Mouse (Mus musculus) heart, postnatal 0 days (tissue): ENCODE measurements around the gene Tor4a. TPM values are rescaled to one million over a fixed set of nuclear protein-coding genes. Genes with fewer than 3 reads are reported as not detected.

Source experiments
- ATAC-seq: fragments of 200-750 bp; cut with Nextera tagmentation; 2 replicates; pipeline ENCODE4 v1.8.0; 2017; ENCODE audit warnings: low read depth, moderate number of reproducible peaks, moderate library complexity; ENCODE audit not compliant: insufficient read depth
- DNase-seq: peaks from one replicate; pipeline ENCODE4 v3.0.0-alpha.2; 2016; ENCODE audit warnings: low spot score
- H3K27ac ChIP-seq: fragments of 300-500 bp; sonication (generic); 2 replicates; pipeline ENCODE4 v1.5.1; 2014; ENCODE audit warnings: low read depth, mild to moderate bottlenecking
- H3K27me3 ChIP-seq: fragments of 300-500 bp; sonication (generic); 2 replicates; pipeline ENCODE4 v1.6.1; 2014; ENCODE audit warnings: low read length, mixed read lengths; ENCODE audit not compliant: control insufficient read depth, insufficient read depth
- H3K36me3 ChIP-seq: fragments of 300-500 bp; sonication (generic); replicated peaks from 2 replicates; pipeline ENCODE4 v1.6.1; 2014; ENCODE audit warnings: low read length, mixed read lengths; ENCODE audit not compliant: control insufficient read depth, insufficient read depth
- H3K4me1 ChIP-seq: fragments of 300-500 bp; sonication (generic); 2 replicates; pipeline ENCODE4 v1.6.1; 2014; ENCODE audit warnings: antibody characterized with exemption; ENCODE audit not compliant: control insufficient read depth, insufficient read depth
- H3K4me2 ChIP-seq: fragments of 300-500 bp; sonication (generic); 2 replicates; pipeline ENCODE4 v1.6.1; 2014; ENCODE audit warnings: low read depth, mild to moderate bottlenecking, low read length, moderate library complexity
- H3K4me3 ChIP-seq: fragments of 300-500 bp; sonication (generic); 2 replicates; pipeline ENCODE4 v1.5.1; 2014; ENCODE audit warnings: low read depth, low read length
- H3K9ac ChIP-seq: fragments of 300-500 bp; sonication (generic); replicated peaks from 2 replicates; pipeline ENCODE4 v1.6.1; 2014; ENCODE audit warnings: low read depth, low read length, mixed read lengths
- H3K9me3 ChIP-seq: fragments of 300-500 bp; sonication (generic); replicated peaks from 2 replicates; pipeline ENCODE4 v1.6.1; 2016; ENCODE audit warnings: low read length; ENCODE audit not compliant: control insufficient read depth
- CTCF ChIP-seq: IDR thresholded peaks from 2 replicates; pipeline ENCODE4 v1.5.1; 2016; ENCODE audit warnings: antibody characterized with exemption, control low read depth, low read depth
- EP300 ChIP-seq: IDR thresholded peaks from 2 replicates; pipeline ENCODE4 v1.6.1; 2016; ENCODE audit warnings: antibody characterized with exemption, low read depth
- WGBS: fragments of 180-500 bp; shearing (Covaris S2); extraction: QIAGEN DNeasy Blood & Tissue Kit; methylation state at CpG from one replicate; pipeline ENCODE4 v1.1.7; 2014; 5-methylcytosine and 5-hydroxymethylcytosine counted together
- polyA plus RNA-seq: library from polyadenylated mRNA; unstranded; fragments of >200 nt; fragmentation: Nextera tagmentation; extraction: Ambion mirVana; gene quantifications from 2 replicates; pipeline ENCODE4 v1.2.1, GENCODE M21; 2015
- total RNA-seq: library from RNA; depleted of rRNA; stranded (reverse); fragments of >200 nt; gene quantifications from 2 replicates; pipeline ENCODE4 v1.2.3, GENCODE M21; 2014; ENCODE audit warnings: low replicate concordance

Tor4a gene
- total and polyA plus RNA-seq, 2 experiments from 2014 or later = 4.4 to 8.6 TPM

DNA sequence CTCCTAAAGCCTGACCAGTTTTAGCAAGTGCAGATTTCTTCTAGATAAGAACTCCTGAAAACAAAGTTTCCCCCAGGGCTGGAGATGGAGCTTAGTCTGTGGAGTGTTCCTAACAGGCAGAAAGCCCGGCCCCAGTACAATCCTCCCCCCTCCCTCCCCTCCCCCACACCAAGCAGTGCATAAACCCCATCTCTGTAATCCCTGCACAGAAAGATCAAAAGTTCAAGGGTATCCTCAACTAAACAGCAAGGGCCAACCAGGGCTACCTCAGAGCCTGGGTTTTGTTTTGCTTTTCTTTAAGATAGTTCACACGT is 28.1 kb downstream of the Tor4a start:
- no peak for DNase-seq
- no peaks in the 10 kb centered on the region for H3K9me3 ChIP-seq
- H3K4me3 ChIP-seq = peak overlapping the region; percentile 49
- ATAC-seq = no peak
- peak overlapping the region; percentile 46 for H3K9ac ChIP-seq
- peak overlapping the region; percentile 74 for H3K4me2 ChIP-seq
- H3K36me3 ChIP-seq = no peaks in the 10 kb centered on the region
- 23% methylated on average over 2 of the region's 2 CpGs for WGBS
- H3K27ac ChIP-seq = peak overlapping the region; percentile 58
- peaks cover 29% of the 10 kb centered on the region for H3K4me1 ChIP-seq
- no peaks in the 10 kb centered on the region for H3K27me3 ChIP-seq
- TF ChIP-seq CTCF = no peak
- no peak for TF ChIP-seq EP300

DNA sequence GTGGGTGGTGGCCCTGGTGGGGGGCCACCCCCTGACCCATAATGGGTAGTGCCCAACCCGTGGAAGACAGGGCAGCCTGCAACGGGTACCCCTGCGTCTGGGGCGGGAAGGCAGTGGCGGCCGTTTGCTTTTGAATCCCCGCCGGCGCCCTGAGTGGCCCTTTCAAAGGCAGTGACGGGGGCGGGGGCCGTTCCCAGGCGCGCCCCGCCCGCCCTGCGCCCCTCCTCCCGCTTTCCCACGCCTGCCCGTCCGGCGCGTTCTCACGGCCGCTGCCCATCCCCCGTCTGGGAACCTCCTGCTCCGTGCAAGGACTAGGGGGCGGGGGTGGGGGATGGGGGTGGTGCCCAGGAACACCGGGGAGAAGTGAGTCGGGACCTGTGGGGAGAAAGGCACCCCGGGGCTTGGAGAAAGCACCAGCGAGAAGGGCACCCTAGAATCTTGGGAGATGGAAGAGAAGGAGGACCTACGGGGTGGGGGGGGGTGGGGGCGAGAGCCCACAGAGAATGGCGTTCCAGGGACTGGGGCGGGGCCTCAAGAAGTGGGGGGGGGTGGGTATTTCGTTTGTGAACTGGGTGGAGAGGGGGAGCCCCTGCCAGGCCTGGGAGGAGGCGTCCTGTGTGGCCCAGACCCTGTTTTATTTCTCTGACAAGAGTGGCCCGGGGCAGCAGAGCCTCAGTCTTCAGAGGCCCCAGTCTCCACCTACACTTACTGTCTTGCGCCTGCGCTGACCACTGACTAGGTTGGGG is 28.6 kb downstream of the Tor4a start:
- Histone ChIP-seq H3K27ac (peak overlapping the region; percentile 58), H3K36me3 (no peaks in the 10 kb centered on the region), H3K9me3 (no peaks in the 10 kb centered on the region), H3K4me2 (peak overlapping the region; percentile 74), H3K9ac (peak overlapping the region; percentile 46), H3K4me3 (peak overlapping the region; percentile 49), H3K4me1 (peaks cover 34% of the 10 kb centered on the region), H3K27me3 (no peaks in the 10 kb centered on the region)
- ATAC-seq = peak; percentile 78
- peak; percentile 70 for DNase-seq
- TF ChIP-seq EP300 (peak; percentile 75; the same call in 1 of the 2 replicates), CTCF (no peak)
- under 1% methylated on average over 27 of the region's 41 CpGs for WGBS

DNA sequence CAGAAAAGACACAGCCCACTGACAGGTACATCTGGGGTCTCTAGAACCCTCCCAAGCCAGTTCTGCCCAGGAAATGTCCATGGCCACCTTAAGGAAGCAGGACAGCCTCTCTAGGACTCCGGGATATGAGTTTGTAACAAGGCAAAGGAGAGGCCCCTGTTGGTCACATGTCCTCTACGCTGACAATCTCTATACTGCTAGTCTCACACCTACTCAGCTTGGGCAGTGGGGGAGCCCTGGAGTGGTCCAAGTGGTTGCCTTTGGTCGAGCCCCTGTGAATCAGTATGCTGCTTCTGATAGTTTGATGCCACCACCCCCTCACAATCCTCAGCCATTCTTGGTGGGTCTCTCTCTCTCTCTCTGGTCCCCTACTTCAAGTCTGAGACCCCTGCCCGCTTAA is 29.2 kb downstream of the Tor4a start:
- peak overlapping the region; percentile 74 for H3K4me2 ChIP-seq
- peak overlapping the region; percentile 58 for H3K27ac ChIP-seq
- DNase-seq = no peak
- no peaks in the 10 kb centered on the region for H3K9me3 ChIP-seq
- H3K36me3 ChIP-seq = no peaks in the 10 kb centered on the region
- no peak for TF ChIP-seq EP300
- no peak for TF ChIP-seq CTCF
- peak; percentile 45 for ATAC-seq
- peak overlapping the region; percentile 49 for H3K4me3 ChIP-seq
- peak overlapping the region; percentile 46; the same call in 1 of the 2 replicates for H3K9ac ChIP-seq
- no peaks in the 10 kb centered on the region for H3K27me3 ChIP-seq
- peaks cover 38% of the 10 kb centered on the region for H3K4me1 ChIP-seq
- 23% methylated on average over 4 of the region's 4 CpGs for WGBS

DNA sequence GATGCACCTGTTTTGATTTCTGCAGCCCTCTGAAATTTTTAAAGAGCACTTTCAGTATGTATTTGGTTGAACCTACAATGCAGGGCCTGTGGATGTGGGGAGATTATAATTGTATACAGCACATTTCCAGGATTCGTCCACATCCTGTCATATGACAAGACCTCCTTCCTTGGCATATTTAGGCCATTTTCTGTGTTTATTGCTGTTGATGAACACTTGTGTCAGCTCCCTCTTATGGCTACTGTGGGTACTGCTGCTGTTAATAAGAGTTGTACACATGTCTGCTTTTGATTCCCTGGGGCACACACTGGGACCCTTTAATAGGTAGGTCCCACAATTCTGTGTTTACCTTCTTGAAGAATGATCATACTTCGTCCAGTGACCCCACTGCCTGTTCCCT is 39.0 kb downstream of the Tor4a start:
- WGBS = 41% methylated on average over 2 of the region's 2 CpGs
- Histone ChIP-seq H3K27ac (no peak overlapping the region), H3K4me2 (no peak overlapping the region), H3K4me3 (no peak overlapping the region), H3K4me1 (no peaks in the 10 kb centered on the region), H3K27me3 (no peaks in the 10 kb centered on the region), H3K9me3 (no peaks in the 10 kb centered on the region), H3K36me3 (no peaks in the 10 kb centered on the region), H3K9ac (no peak overlapping the region)
- DNase-seq (peak; percentile 40), ATAC-seq (no peak)
- TF ChIP-seq EP300 = no peak
- TF ChIP-seq CTCF = peak; percentile 64

DNA sequence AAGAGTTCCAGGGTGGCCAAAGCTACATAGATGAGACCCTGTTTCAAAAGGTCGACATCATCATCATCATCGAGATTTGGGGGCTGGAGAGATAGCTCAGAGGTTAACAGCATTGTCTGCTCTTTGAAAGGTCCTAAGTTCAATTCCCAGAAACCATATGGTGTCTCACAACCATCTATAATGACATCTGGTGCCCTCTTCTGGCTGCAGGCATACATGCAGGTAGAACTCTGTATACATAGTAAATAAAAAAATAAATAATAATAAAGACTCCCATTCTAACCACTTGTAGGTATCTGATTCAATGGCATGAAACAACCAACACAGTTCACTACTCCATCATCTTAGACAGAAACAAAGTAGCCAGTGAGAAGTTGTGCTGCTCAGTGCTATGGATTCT is 39.7 kb downstream of the Tor4a start:
- H3K27me3 ChIP-seq = no peaks in the 10 kb centered on the region
- H3K27ac ChIP-seq = no peak overlapping the region
- no peaks in the 10 kb centered on the region for H3K4me1 ChIP-seq
- ATAC-seq (no peak), DNase-seq (no peak)
- no peaks in the 10 kb centered on the region for H3K36me3 ChIP-seq
- H3K4me3 ChIP-seq = no peak overlapping the region
- no peak overlapping the region for H3K4me2 ChIP-seq
- WGBS = 38% methylated on average over 2 of the region's 2 CpGs
- H3K9ac ChIP-seq = no peak overlapping the region
- H3K9me3 ChIP-seq = no peaks in the 10 kb centered on the region
- TF ChIP-seq EP300 (no peak), CTCF (peak; percentile 48)

DNA sequence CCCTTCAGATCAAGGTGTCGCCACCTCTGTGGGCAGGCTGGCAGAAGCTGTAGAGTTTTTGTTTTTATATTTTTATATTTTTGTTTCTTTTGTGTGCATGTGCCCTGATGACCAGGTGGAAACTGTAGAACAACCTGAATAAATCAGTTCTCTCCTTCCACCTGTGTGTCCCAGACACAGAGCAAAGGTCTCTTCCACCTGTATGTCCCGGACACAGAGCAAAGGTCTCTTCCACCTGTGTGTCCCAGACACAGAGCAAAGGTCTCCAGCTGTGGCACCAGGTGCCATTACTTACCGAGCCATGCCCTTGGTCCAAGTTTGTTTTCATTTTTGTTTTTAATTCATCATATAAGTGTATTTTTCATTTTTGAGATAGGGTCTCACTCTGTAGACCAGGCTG is 40.5 kb downstream of the Tor4a start:
- no peak for ATAC-seq

More for the DNA sequence above, 40.5 kb downstream of the Tor4a start:
- Histone ChIP-seq H3K9me3 (no peaks in the 10 kb centered on the region), H3K27me3 (no peaks in the 10 kb centered on the region), H3K4me2 (no peak overlapping the region), H3K36me3 (no peaks in the 10 kb centered on the region), H3K4me1 (no peaks in the 10 kb centered on the region), H3K9ac (no peak overlapping the region), H3K27ac (no peak overlapping the region), H3K4me3 (no peak overlapping the region)
- WGBS = 94% methylated on average over 3 of the region's 3 CpGs
- DNase-seq = no peak
- TF ChIP-seq EP300 (no peak), CTCF (no peak)
